Mouse (Mus musculus) hematopoietic stem cell, adult 5-6 weeks (primary cell): ENCODE measurements around the gene Vmn1r127. TPM values are rescaled to one million over a fixed set of nuclear protein-coding genes. Genes with fewer than 3 reads are reported as not detected.
"Not testable (repeated sequence)": the region's sequence is repeated elsewhere in the genome, so short reads cannot be mapped to it uniquely, and the experiment has no call there.

ENCODE experiments used
- ATAC-seq, 2 experiments: fragments of 125-278 bp in 1 of 2; replicated peaks in 1 of 2; 2 replicates each; pipeline ENCODE4 v1.8.0; 2016 to 2017; ENCODE audit warnings: inconsistent platforms in 2 of 2, mild to moderate bottlenecking in 2 of 2, moderate number of reproducible peaks in 2 of 2, low read depth in 1 of 2, moderate TSS enrichment in 1 of 2; ENCODE audit not compliant: low FRiP score in 2 of 2, poor library complexity in 2 of 2, severe bottlenecking in 2 of 2, insufficient read depth in 1 of 2, low TSS enrichment in 1 of 2
- total RNA-seq: library from RNA; stranded (forward); fragments of 172-1452, 232-1000 nt; gene quantifications from 2 replicates; pipeline ENCODE4 v1.2.3, GENCODE M21; 2017

Vmn1r127 gene
- total RNA-seq, result not detected in 2 replicates

- not testable (repeated sequence) for ATAC-seq
Measured at GRCm38 (mm10) chr7:21319761-21320160, at the start of gene Vmn1r127. Gene Vmn1r127, minus strand, starts transcription at chr7:21319861.

GRCm38 (mm10) chr7:21361191-21361590 lies 41.5 kb upstream of the Vmn1r127 start, which contains the start of gene Vmn1r129:
Gene Vmn1r129, minus strand, starts transcription at chr7:21361291.
- not testable (repeated sequence) for ATAC-seq

- ATAC-seq, result not testable (repeated sequence)
Measured at GRCm38 (mm10) chr7:21349073-21349472, 29.4 kb upstream of the Vmn1r127 start, which contains the start of gene Vmn1r128. Gene Vmn1r128, plus strand, starts transcription at chr7:21349373.

- not testable (repeated sequence) for ATAC-seq
Measured at GRCm38 (mm10) chr7:21301367-21301766, 18.3 kb downstream of the Vmn1r127 start, which contains the start of gene Vmn1r126. Gene Vmn1r126, minus strand, starts transcription at chr7:21301467.

GRCm38 (mm10) chr7:21271879-21272278 lies 47.8 kb downstream of the Vmn1r127 start, which contains the start of gene Vmn1r125:
Gene Vmn1r125, plus strand, starts transcription at chr7:21272179.
- ATAC-seq, result not testable (repeated sequence)

Other genes with a start within 250 kb of the Vmn1r127 start
- not detected in 2 replicates for gene Vmn1r121, start 221.3 kb downstream of the Vmn1r127 start, total RNA-seq
- not detected in 2 replicates for gene Vmn1r122, start 185.7 kb downstream of the Vmn1r127 start, total RNA-seq
- not detected in 2 replicates for gene Vmn1r123, start 157.7 kb downstream of the Vmn1r127 start, total RNA-seq
- gene Gm5157, start 129.4 kb downstream of the Vmn1r127 start, total RNA-seq, result not detected in 2 replicates
- gene Vmn1r124, start 59.2 kb downstream of the Vmn1r127 start, total RNA-seq, result not detected in 2 replicates
- gene Vmn1r125, start 47.7 kb downstream of the Vmn1r127 start, total RNA-seq, result not detected in 2 replicates
- not detected in 2 replicates for gene Vmn1r126, start 18.4 kb downstream of the Vmn1r127 start, total RNA-seq
- not detected in 2 replicates for gene Vmn1r128, start 29.5 kb upstream of the Vmn1r127 start, total RNA-seq
- not detected in 2 replicates for gene Vmn1r129, start 41.4 kb upstream of the Vmn1r127 start, total RNA-seq
- not detected in 2 replicates for gene Gm6882, start 112.9 kb upstream of the Vmn1r127 start, total RNA-seq
- not detected in 2 replicates for gene Vmn1r130, start 191.9 kb upstream of the Vmn1r127 start, total RNA-seq
- not detected in 2 replicates for gene Vmn1r131, start 226.2 kb upstream of the Vmn1r127 start, total RNA-seq